Mouse (Mus musculus) heart, postnatal 0 days (tissue): ENCODE measurements at regions not wholly inside any gene's neighbourhood (a gene's known extent, or its start where the extent isn't known, plus 50 kb on each side); places are given as distances from the start of the nearest gene placed in this dataset.

ENCODE experiments used
- ATAC-seq: fragments of 200-750 bp; cut with Nextera tagmentation; 2 replicates; pipeline ENCODE4 v1.8.0; 2017; ENCODE audit warnings: low read depth, moderate number of reproducible peaks, moderate library complexity; ENCODE audit not compliant: insufficient read depth
- DNase-seq: peaks from one replicate; pipeline ENCODE4 v3.0.0-alpha.2; 2016; ENCODE audit warnings: low spot score
- H3K27ac ChIP-seq: fragments of 300-500 bp; sonication (generic); 2 replicates; pipeline ENCODE4 v1.5.1; 2014; ENCODE audit warnings: low read depth, mild to moderate bottlenecking
- H3K27me3 ChIP-seq: fragments of 300-500 bp; sonication (generic); 2 replicates; pipeline ENCODE4 v1.6.1; 2014; ENCODE audit warnings: low read length, mixed read lengths; ENCODE audit not compliant: control insufficient read depth, insufficient read depth
- H3K36me3 ChIP-seq: fragments of 300-500 bp; sonication (generic); replicated peaks from 2 replicates; pipeline ENCODE4 v1.6.1; 2014; ENCODE audit warnings: low read length, mixed read lengths; ENCODE audit not compliant: control insufficient read depth, insufficient read depth
- H3K4me1 ChIP-seq: fragments of 300-500 bp; sonication (generic); 2 replicates; pipeline ENCODE4 v1.6.1; 2014; ENCODE audit warnings: antibody characterized with exemption; ENCODE audit not compliant: control insufficient read depth, insufficient read depth
- H3K4me2 ChIP-seq: fragments of 300-500 bp; sonication (generic); 2 replicates; pipeline ENCODE4 v1.6.1; 2014; ENCODE audit warnings: low read depth, mild to moderate bottlenecking, low read length, moderate library complexity
- H3K4me3 ChIP-seq: fragments of 300-500 bp; sonication (generic); 2 replicates; pipeline ENCODE4 v1.5.1; 2014; ENCODE audit warnings: low read depth, low read length
- H3K9ac ChIP-seq: fragments of 300-500 bp; sonication (generic); replicated peaks from 2 replicates; pipeline ENCODE4 v1.6.1; 2014; ENCODE audit warnings: low read depth, low read length, mixed read lengths
- H3K9me3 ChIP-seq: fragments of 300-500 bp; sonication (generic); replicated peaks from 2 replicates; pipeline ENCODE4 v1.6.1; 2016; ENCODE audit warnings: low read length; ENCODE audit not compliant: control insufficient read depth
- CTCF ChIP-seq: IDR thresholded peaks from 2 replicates; pipeline ENCODE4 v1.5.1; 2016; ENCODE audit warnings: antibody characterized with exemption, control low read depth, low read depth
- EP300 ChIP-seq: IDR thresholded peaks from 2 replicates; pipeline ENCODE4 v1.6.1; 2016; ENCODE audit warnings: antibody characterized with exemption, low read depth
- WGBS: fragments of 180-500 bp; shearing (Covaris S2); extraction: QIAGEN DNeasy Blood & Tissue Kit; methylation state at CpG from one replicate; pipeline ENCODE4 v1.1.7; 2014; 5-methylcytosine and 5-hydroxymethylcytosine counted together

DNA sequence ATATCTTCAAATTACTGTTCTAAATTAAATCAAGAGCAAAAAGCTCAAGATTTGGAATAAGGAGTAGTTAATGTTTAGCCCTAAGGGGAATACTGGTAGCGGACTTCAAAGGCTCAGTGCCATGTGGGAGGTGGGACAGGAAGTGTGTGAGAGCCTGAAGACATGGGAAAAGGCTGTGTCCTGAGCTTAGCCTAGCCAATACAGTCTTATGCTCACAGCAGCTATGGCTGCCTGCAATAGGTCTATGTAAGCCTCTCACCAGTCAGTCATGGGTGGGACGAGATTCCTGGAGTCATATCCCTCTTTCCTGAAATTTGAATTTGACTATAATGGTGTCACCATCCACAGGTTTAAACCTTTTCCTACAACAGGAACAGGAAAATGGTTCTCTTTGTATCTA is 173.7 kb downstream of the Spry2 start:
- ATAC-seq (no peak), DNase-seq (no peak)
- Histone ChIP-seq H3K9me3 (no peaks in the 10 kb centered on the region), H3K4me3 (no peak overlapping the region), H3K27ac (no peak overlapping the region), H3K36me3 (no peaks in the 10 kb centered on the region), H3K4me1 (no peaks in the 10 kb centered on the region), H3K9ac (no peak overlapping the region), H3K4me2 (no peak overlapping the region), H3K27me3 (no peaks in the 10 kb centered on the region)
- WGBS = 74% methylated on average over 2 of the region's 2 CpGs
- TF ChIP-seq EP300 (no peak), CTCF (no peak)

GRCm38 (mm10) chr14:105721576-105721975 is 175.0 kb downstream of the Spry2 start:
- Histone ChIP-seq H3K4me1 (no peaks in the 10 kb centered on the region), H3K27ac (no peak overlapping the region), H3K27me3 (no peaks in the 10 kb centered on the region), H3K36me3 (no peaks in the 10 kb centered on the region), H3K4me2 (no peak overlapping the region), H3K4me3 (no peak overlapping the region), H3K9ac (no peak overlapping the region), H3K9me3 (no peaks in the 10 kb centered on the region)
- 79% methylated on average over 3 of the region's 3 CpGs for WGBS
- ATAC-seq = no peak
- no peak for DNase-seq
- TF ChIP-seq CTCF (no peak), EP300 (no peak)

GRCm38 (mm10) chr14:105720816-105721510 is 175.7 kb downstream of the Spry2 start:
- no peak overlapping the region for H3K4me3 ChIP-seq
- H3K4me1 ChIP-seq = no peaks in the 10 kb centered on the region
- no peaks in the 10 kb centered on the region for H3K36me3 ChIP-seq
- no peak for TF ChIP-seq EP300
- no peak for TF ChIP-seq CTCF
- H3K9ac ChIP-seq = no peak overlapping the region
- DNase-seq (no peak), ATAC-seq (no peak)
- no peaks in the 10 kb centered on the region for H3K27me3 ChIP-seq
- no peak overlapping the region for H3K4me2 ChIP-seq
- no peak overlapping the region for H3K27ac ChIP-seq
- 74% methylated on average over 6 of the region's 6 CpGs for WGBS
- H3K9me3 ChIP-seq = no peaks in the 10 kb centered on the region

DNA sequence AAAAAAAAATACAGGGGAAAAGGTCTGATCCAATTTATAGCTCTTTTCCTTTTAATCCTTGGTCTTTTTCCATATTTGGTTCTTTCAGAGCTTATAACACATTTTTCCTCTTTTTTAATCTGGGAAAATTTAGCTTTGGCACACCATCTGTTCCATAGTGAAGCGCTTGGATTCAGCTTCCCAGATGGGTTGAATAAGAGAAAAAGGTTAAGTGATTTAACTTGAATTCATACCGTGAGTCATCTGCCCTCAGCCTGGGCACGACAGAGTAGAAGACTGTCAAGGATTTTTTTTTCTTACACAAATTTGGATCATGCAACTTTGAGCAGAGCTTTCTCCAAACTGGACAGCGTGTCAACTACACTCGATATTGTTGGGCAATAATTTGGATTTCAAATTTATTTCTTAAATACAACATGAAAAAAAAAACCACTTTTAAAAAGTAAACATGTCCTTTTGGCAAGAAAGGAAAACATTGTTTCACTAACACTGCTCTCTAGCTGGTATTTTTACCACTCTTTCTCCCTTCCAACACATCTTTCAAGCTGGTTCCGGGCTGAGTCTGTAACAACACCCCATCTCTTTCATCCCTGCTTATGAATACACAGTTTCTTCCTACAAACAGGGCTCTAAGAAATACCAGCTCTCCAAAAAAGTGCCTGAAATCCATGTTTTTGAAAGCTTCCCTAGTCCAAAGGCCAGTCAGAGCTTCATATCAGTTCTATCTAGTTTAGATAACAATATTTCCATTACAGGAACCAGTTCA is 177.8 kb downstream of the Spry2 start:
- H3K36me3 ChIP-seq = no peaks in the 10 kb centered on the region
- no peak overlapping the region for H3K9ac ChIP-seq
- TF ChIP-seq EP300 (no peak), CTCF (no peak)
- H3K27ac ChIP-seq = no peak overlapping the region
- no peak overlapping the region for H3K4me2 ChIP-seq
- DNase-seq (no peak), ATAC-seq (no peak)
- H3K9me3 ChIP-seq = no peaks in the 10 kb centered on the region
- no peaks in the 10 kb centered on the region for H3K4me1 ChIP-seq
- no peak overlapping the region for H3K4me3 ChIP-seq
- H3K27me3 ChIP-seq = no peaks in the 10 kb centered on the region
- 78% methylated on average over 6 of the region's 6 CpGs for WGBS

DNA sequence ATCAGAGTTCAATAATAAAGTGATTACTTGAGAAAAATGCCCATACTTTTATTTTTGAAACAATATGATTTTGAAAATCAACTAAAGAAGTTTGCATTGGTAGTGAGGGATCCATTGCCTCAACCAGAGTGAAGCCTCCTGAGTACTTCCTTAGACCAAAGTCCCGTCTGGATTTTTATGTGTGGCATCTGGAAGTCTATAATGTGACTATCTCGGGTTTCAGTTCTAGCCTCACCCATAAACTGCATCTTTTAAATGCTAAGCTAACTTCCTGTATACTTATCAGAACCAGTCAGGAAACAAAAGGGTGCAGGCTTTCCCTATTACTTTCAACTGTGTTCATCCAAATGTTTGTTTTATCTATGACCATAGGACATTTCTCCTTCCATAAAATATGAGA is 178.8 kb downstream of the Spry2 start:
- Histone ChIP-seq H3K4me3 (no peak overlapping the region), H3K27ac (no peak overlapping the region), H3K4me2 (no peak overlapping the region), H3K27me3 (no peaks in the 10 kb centered on the region), H3K4me1 (no peaks in the 10 kb centered on the region), H3K9me3 (no peaks in the 10 kb centered on the region), H3K36me3 (no peaks in the 10 kb centered on the region), H3K9ac (no peak overlapping the region)
- DNase-seq (no peak), ATAC-seq (no peak)
- WGBS = 54% methylated on average over 2 of the region's 2 CpGs
- no peak for TF ChIP-seq CTCF
- TF ChIP-seq EP300 = no peak

DNA sequence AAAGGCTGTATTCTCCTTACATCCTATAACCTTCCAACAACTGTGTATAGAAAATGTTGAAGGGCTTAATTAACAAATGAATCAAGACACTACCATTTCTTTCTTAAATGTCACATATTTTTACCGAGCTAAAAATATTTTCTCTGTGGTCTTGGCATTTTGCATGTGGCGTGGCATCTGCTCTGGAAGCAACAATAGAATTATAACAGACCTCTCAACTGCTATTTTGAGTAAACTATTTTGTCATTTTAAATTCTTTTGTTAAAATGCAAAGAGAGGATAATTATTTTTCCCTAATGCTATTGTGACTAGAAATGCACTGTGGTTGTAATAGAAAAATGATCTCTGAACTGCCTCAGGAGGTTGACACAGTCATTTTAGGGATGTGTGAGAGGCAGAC is 187.9 kb downstream of the Spry2 start:
- WGBS = 74% methylated on average over 2 of the region's 2 CpGs
- no peaks in the 10 kb centered on the region for H3K9me3 ChIP-seq
- H3K27ac ChIP-seq = no peak overlapping the region
- no peak overlapping the region for H3K9ac ChIP-seq
- ATAC-seq (no peak), DNase-seq (no peak)
- no peak overlapping the region for H3K4me3 ChIP-seq
- H3K4me2 ChIP-seq = no peak overlapping the region
- H3K27me3 ChIP-seq = no peaks in the 10 kb centered on the region
- no peaks in the 10 kb centered on the region for H3K4me1 ChIP-seq
- TF ChIP-seq CTCF (no peak), EP300 (no peak)
- H3K36me3 ChIP-seq = no peaks in the 10 kb centered on the region
